Mouse (Mus musculus) spleen, adult 2 months (tissue): ENCODE measurements around the gene Lim2.

Source experiments
- CTCF ChIP-seq: fragments of 200-500 bp; IDR thresholded peaks from 2 replicates; pipeline ENCODE4 v1.5.1; 2011; ENCODE audit warnings: mild to moderate bottlenecking, inconsistent platforms; ENCODE audit not compliant: insufficient read depth, insufficient read length, insufficient replicate concordance; ENCODE audit errors: extremely low read depth
- POLR2A ChIP-seq: fragments of 200-500 bp; IDR thresholded peaks from 2 replicates; pipeline ENCODE4 v1.6.1; 2011; ENCODE audit warnings: low read depth, low read length, inconsistent platforms

- no peak for TF ChIP-seq POLR2A
- TF ChIP-seq CTCF: no peak
Observed at GRCm38 (mm10) chr7:43454371-43454770, 26.9 kb downstream of the Lim2 start.
